Mouse (Mus musculus): ENCODE results near the gene Wdr60. TPM values are rescaled to one million over a fixed set of nuclear protein-coding genes. Genes with fewer than 3 reads are reported as not detected.

The Wdr60 gene
- polyA plus RNA-seq, 1 experiment from 2014 or later = 5.9 TPM

DNA sequence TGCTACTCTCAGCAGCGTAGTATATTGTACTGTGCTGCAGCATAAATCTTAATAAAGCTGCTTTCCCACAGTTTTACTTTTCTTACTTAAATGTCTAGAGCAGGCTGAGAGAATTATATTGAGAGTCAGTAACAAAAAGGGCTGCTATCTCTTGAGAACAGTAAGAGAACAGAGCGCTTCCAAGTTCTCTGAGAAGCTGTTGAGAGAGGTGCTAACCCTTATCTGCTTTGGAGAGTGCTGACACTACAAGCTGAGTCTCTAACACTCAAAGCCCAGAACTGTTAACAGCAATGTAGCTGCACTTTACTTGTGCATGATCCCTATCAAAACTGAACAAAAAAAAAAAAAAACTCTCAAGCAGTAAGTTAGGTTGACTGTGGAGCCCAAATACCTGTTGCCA is 2.5 kb upstream of the Wdr60 start:
- peaks cover 50% of the 10 kb centered on the region for H3K27me3 ChIP-seq
- no peaks in the 10 kb centered on the region for H3K36me3 ChIP-seq
- no peak overlapping the region for H3K4me3 ChIP-seq
- H3K9me3 ChIP-seq (replicated peaks) = no peaks in the 10 kb centered on the region
- 39% methylated on average over 2 of the region's 2 CpGs for WGBS
- 0 out of 2 replicates have a peak, but pooled peaks cover 8% of the 10 kb centered on the region for H3K4me1 ChIP-seq (replicated peaks)
- no peak for ATAC-seq (replicated peaks; ENCODE audit: insufficient number of reproducible peaks, insufficient read depth, low FRiP score, low read depth)
- H3K9ac ChIP-seq = no peak overlapping the region
- no peak overlapping the region for H3K4me2 ChIP-seq
- no peak overlapping the region for H3K27ac ChIP-seq

DNA sequence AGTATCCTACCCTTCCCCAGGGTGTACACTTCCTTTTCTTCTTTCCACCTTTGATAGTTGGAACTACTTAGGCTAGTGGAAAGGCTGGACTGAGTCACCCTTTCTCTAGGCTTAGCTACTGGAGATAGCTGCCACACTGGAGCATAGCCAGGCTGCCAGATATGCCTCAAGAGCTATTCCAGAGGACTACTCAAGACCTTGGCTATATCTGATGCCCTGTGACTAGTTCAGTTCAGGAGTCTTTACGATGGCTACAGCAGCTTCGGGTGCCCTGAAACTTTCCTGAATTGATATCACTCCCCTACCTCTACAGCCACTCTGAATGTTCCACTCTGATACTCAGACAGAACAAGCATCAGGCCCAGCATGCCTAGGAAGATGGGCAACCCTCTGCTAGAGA is 1.9 kb upstream of the Wdr60 start:
- H3K4me3 ChIP-seq = no peak overlapping the region
- ATAC-seq (replicated peaks; ENCODE audit: insufficient number of reproducible peaks, insufficient read depth, low FRiP score, low read depth) = no peak

DNA sequence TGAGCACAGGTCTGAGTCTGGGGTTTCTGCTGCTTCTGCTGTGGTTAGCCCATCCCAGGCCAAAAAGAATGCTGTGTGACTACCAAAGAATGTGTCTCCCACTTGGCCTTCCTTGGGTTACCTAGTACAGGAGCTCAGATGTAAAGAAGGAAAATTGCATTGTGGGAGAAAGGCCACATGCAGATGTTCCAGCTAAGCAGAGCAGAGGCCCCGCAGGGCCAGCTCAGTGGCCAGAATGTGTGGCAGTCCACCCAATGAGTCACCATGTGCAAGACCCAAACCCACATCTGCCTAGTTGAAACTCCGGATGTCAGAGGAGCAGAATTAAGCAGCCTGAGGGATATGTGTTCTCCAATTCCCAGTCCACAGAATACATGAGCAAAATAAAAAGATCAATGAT is 4.5 kb downstream of the Wdr60 start:
- H3K27ac ChIP-seq = no peak overlapping the region
- ATAC-seq (replicated peaks; ENCODE audit: insufficient number of reproducible peaks, insufficient read depth, low FRiP score, low read depth) = no peak
- no peak overlapping the region for H3K9ac ChIP-seq
- no peak overlapping the region for H3K4me3 ChIP-seq
- H3K27me3 ChIP-seq = peaks cover 5% of the 10 kb centered on the region; the same call in 1 of the 2 replicates
- H3K9me3 ChIP-seq (replicated peaks) = no peaks in the 10 kb centered on the region
- no peak overlapping the region for H3K4me2 ChIP-seq
- 83% methylated on average over 2 of the region's 2 CpGs for WGBS
- 0 out of 2 replicates have a peak, but pooled peaks cover 6% of the 10 kb centered on the region for H3K4me1 ChIP-seq (replicated peaks)
- no peaks in the 10 kb centered on the region for H3K36me3 ChIP-seq

More for the DNA sequence above, 1.9 kb upstream of the Wdr60 start:
- no peaks in the 10 kb centered on the region for H3K36me3 ChIP-seq
- peaks cover 45% of the 10 kb centered on the region for H3K27me3 ChIP-seq
- H3K27ac ChIP-seq = no peak overlapping the region
- H3K4me2 ChIP-seq = no peak overlapping the region
- no peaks in the 10 kb centered on the region for H3K9me3 ChIP-seq (replicated peaks)
- WGBS = 49% methylated on average over 2 of the region's 2 CpGs
- no peak overlapping the region for H3K9ac ChIP-seq
- 0 out of 2 replicates have a peak, but pooled peaks cover 8% of the 10 kb centered on the region for H3K4me1 ChIP-seq (replicated peaks)

DNA sequence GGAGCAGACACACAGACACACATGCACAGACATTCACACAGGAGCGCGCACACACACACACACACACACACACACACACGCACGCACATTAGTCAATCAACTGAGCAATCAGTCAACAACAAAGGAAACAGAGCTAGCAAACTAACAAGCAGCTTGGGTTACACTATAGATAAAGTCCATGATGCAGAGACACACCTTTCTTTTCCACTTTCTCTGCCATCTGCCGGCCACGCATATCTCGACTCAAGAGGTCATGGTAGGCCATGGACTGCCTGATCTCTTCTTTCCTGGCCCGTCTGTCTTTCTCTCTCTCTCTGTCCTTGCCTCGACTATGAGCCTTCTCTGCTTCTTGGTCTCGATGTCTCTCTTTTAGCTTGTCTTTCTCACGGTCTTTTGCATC is 7.2 kb downstream of the Wdr60 start:
- 81% methylated on average over 11 of the region's 11 CpGs for WGBS
- Histone ChIP-seq H3K4me3 (no peak overlapping the region), H3K9me3 (replicated peaks) (no peaks in the 10 kb centered on the region), H3K4me2 (no peak overlapping the region), H3K27ac (no peak overlapping the region), H3K9ac (no peak overlapping the region), H3K36me3 (no peaks in the 10 kb centered on the region), H3K27me3 (peaks cover 5% of the 10 kb centered on the region; the same call in 1 of the 2 replicates), H3K4me1 (replicated peaks) (no peaks in the 10 kb centered on the region)
- ATAC-seq (replicated peaks; ENCODE audit: insufficient number of reproducible peaks, insufficient read depth, low FRiP score, low read depth) = no peak

DNA sequence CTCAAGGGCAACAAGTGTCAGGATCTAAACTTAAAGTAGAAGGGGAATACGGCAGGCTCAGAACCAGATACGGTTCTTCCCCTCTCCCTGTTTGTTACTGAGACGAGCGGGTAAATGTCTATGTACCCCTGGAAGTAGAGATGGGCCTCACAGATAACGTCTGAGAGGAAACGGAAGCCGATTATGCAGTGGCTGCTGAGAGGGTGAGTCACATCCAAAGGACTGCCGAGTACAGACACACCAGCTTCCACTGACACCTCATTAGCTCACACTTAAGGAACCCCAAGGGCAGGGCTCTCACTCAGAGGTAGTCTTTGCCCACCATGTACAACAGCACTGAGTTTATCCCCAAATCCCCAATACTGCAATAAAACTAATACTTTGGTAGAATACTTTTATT is 8.2 kb downstream of the Wdr60 start:
- no peak overlapping the region for H3K27ac ChIP-seq
- no peak for ATAC-seq (replicated peaks; ENCODE audit: insufficient number of reproducible peaks, insufficient read depth, low FRiP score, low read depth)
- no peak overlapping the region for H3K9ac ChIP-seq
- no peaks in the 10 kb centered on the region for H3K4me1 ChIP-seq (replicated peaks)
- H3K36me3 ChIP-seq = no peaks in the 10 kb centered on the region
- peaks cover 5% of the 10 kb centered on the region; the same call in 1 of the 2 replicates for H3K27me3 ChIP-seq
- no peak overlapping the region for H3K4me3 ChIP-seq
- no peaks in the 10 kb centered on the region for H3K9me3 ChIP-seq (replicated peaks)
- 34% methylated on average over 8 of the region's 8 CpGs for WGBS
- no peak overlapping the region for H3K4me2 ChIP-seq

DNA sequence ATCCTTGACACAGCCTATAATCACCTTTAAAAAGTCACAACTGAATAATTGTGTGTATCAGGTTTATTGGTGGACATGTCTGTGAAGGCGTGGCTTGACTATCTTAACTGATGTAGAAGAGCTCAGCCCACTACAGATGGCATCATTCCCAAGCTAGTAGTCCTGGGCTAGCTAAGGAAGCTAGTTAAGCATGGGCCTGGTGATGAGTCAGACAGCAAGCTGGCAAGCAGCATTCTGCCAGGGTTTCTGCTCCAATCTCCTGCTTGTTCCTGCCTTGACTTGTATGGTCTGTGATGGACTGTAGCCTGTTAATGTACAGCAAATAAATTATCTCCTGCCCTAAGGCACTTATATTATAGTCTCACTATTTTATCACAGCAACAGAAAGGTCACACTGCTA is 18.2 kb downstream of the Wdr60 start:
- H3K9ac ChIP-seq = no peak overlapping the region
- ATAC-seq (replicated peaks; ENCODE audit: insufficient number of reproducible peaks, insufficient read depth, low FRiP score, low read depth) = no peak
- 70% methylated on average over 1 of the region's 1 CpGs for whole genome bisulfite sequencing
- H3K27me3 ChIP-seq = no peaks in the 10 kb centered on the region
- H3K9me3 ChIP-seq (replicated peaks) = no peaks in the 10 kb centered on the region
- no peaks in the 10 kb centered on the region for H3K36me3 ChIP-seq
- no peak overlapping the region for H3K4me3 ChIP-seq
- H3K4me2 ChIP-seq = no peak overlapping the region
- no peaks in the 10 kb centered on the region for H3K4me1 ChIP-seq (replicated peaks)
- no peak overlapping the region for H3K27ac ChIP-seq

DNA sequence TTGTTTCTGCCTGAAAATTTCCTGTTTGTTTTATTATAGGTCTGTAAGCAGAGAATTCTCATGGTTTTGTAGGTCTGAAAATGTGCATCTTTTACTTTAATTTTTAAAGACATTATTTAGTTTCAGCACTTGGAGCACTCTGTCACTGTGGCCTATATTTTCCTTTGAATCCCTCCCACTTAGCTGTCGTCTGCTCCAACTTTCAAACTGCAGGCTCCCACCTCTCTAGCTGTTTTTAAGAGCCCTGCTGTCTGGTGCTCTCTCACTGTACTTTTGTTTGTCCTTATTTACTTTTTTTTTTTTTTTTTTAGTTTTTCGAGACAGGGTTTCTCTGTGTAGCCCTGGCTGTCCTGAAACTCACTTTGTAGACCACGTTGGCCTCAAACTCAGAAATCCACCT is 24.0 kb downstream of the Wdr60 start:
- ATAC-seq (replicated peaks; ENCODE audit: insufficient number of reproducible peaks, insufficient read depth, low FRiP score, low read depth) = no peak
- no peak overlapping the region for H3K4me2 ChIP-seq
- no peak overlapping the region for H3K9ac ChIP-seq
- H3K4me3 ChIP-seq = no peak overlapping the region
- H3K27ac ChIP-seq = no peak overlapping the region
- no peaks in the 10 kb centered on the region for H3K27me3 ChIP-seq
- H3K9me3 ChIP-seq (replicated peaks) = no peaks in the 10 kb centered on the region
- 71% methylated on average over 3 of the region's 3 CpGs for WGBS
- H3K36me3 ChIP-seq = no peaks in the 10 kb centered on the region
- no peaks in the 10 kb centered on the region for H3K4me1 ChIP-seq (replicated peaks)

DNA sequence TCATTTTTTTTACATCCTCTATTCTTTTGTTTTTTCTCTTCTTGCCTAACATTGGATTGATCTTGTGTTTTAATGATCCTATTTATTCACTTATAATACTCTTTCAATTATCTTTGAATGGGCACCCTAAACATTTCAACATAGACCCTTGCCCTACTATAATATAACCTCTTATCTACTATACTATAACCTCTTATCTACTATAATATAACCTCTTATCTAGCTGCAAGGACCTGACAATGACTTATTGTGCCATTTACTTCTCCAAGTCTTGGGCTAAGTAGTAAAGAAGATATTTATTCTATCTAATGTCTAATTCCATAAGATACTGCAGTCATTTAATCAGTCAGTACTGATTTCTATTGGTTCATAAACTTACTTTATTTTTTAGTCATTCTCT is 24.5 kb downstream of the Wdr60 start:
- H3K36me3 ChIP-seq = no peaks in the 10 kb centered on the region
- H3K9me3 ChIP-seq (replicated peaks) = no peaks in the 10 kb centered on the region
- no peaks in the 10 kb centered on the region for H3K4me1 ChIP-seq (replicated peaks)
- H3K9ac ChIP-seq = no peak overlapping the region
- no peak overlapping the region for H3K27ac ChIP-seq
- ATAC-seq (replicated peaks; ENCODE audit: insufficient number of reproducible peaks, insufficient read depth, low FRiP score, low read depth) = no peak
- no peak overlapping the region for H3K4me2 ChIP-seq
- no peak overlapping the region for H3K4me3 ChIP-seq
- no peaks in the 10 kb centered on the region for H3K27me3 ChIP-seq

DNA sequence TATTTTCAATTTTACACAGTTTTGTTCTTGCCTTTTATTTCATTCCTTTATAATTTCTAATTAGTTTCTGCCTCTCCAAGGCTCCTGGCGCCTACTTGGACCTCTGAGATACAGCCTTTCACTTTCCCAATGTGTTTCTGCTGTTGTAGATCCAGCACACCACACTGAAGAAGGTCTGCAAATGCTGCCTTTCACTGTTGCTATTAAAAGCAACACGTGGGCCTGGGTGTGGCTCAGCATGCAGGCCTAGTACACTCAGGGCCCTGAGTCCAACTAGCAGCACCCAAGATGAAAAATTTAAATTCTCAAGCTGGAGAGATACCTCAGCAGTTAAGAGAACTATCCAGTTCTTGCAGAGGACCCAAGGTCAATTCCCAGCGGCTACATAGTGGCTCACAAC is 26.2 kb downstream of the Wdr60 start:
- no peak for ATAC-seq (replicated peaks; ENCODE audit: insufficient number of reproducible peaks, insufficient read depth, low FRiP score, low read depth)
- WGBS = 65% methylated on average over 3 of the region's 3 CpGs

DNA sequence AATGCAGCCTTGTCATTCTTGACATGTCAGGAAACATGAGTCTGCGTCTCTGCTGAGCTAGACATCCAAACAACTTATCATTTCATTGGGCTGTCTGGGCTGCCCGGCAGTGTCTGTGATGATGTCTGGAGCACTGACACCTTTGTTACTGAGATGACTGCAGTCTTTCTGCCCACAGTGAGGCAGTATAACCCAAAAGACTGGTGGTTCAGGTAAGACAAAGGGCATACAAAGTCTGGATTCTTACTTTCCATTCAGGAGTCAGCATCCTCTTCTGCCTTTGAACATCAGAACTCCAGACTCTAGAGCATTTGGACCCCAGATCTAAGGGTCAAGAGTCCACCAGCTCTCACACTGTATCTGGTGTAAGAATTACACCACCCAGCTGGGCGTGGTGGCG is 27.5 kb downstream of the Wdr60 start:
- WGBS = 59% methylated on average over 4 of the region's 4 CpGs

More for the DNA sequence above, 26.2 kb downstream of the Wdr60 start:
- Histone ChIP-seq H3K9me3 (replicated peaks) (no peaks in the 10 kb centered on the region), H3K4me1 (replicated peaks) (0 out of 2 replicates have a peak, but pooled peaks cover 2% of the 10 kb centered on the region), H3K27me3 (no peaks in the 10 kb centered on the region), H3K27ac (no peak overlapping the region), H3K4me2 (no peak overlapping the region), H3K9ac (no peak overlapping the region), H3K4me3 (no peak overlapping the region), H3K36me3 (no peaks in the 10 kb centered on the region)

DNA sequence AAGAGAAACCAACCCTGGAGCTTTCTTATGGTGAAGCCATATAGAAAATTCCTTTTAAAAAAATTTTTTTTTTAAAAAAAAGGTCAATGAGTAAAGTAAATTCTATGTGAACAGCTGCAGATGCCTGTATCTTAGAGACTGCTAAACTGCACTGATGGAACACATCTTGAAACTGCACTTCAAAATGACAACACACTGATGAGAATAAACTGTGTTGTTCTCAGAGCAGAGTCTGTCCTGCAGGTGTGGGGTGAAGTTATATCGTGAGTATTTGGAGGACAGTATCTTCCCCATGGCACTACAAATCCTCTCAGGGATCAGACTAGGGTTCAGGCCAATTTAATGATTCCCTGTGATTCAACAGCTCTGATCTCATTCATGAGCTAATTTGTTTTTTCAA is 30.8 kb downstream of the Wdr60 start:
- H3K4me2 ChIP-seq = no peak overlapping the region
- 64% methylated on average over 1 of the region's 1 CpGs for WGBS

More for the DNA sequence above, 27.5 kb downstream of the Wdr60 start:
- Histone ChIP-seq H3K27ac (no peak overlapping the region), H3K27me3 (no peaks in the 10 kb centered on the region), H3K36me3 (no peaks in the 10 kb centered on the region), H3K4me2 (no peak overlapping the region), H3K4me1 (replicated peaks) (0 out of 2 replicates have a peak, but pooled peaks cover 4% of the 10 kb centered on the region), H3K9me3 (replicated peaks) (no peaks in the 10 kb centered on the region), H3K4me3 (no peak overlapping the region), H3K9ac (no peak overlapping the region)
- ATAC-seq (replicated peaks; ENCODE audit: insufficient number of reproducible peaks, insufficient read depth, low FRiP score, low read depth) = no peak

DNA sequence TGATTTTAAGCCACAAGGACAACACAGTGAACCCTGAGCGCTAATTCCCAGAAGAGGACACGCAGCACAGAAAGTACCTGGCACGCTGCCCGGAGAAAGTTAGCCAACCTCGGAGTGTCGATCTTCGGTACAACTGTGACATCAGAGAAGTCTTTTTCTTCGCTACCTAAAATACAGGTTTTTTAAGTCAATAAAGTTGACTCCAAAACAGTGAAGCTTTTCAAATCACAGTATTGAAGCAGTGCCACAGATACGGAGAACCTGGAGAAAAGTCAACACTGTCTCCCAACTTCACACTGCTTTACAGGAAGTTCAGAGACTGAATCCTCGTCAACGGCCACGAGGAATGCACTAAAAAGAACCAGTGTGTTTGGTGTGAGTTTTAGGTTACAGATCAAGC is 31.2 kb downstream of the Wdr60 start:
- Histone ChIP-seq H3K36me3 (no peaks in the 10 kb centered on the region), H3K4me1 (replicated peaks) (0 out of 2 replicates have a peak, but pooled peaks cover 4% of the 10 kb centered on the region), H3K27ac (peak overlapping the region; percentile 31; the same call in 1 of the 2 replicates), H3K4me3 (no peak overlapping the region), H3K27me3 (no peaks in the 10 kb centered on the region), H3K4me2 (peak overlapping the region; percentile 45), H3K9me3 (replicated peaks) (no peaks in the 10 kb centered on the region), H3K9ac (no peak overlapping the region)
- ATAC-seq (replicated peaks; ENCODE audit: insufficient number of reproducible peaks, insufficient read depth, low FRiP score, low read depth) = no peak
- 34% methylated on average over 12 of the region's 12 CpGs for WGBS

More for the DNA sequence above, 30.8 kb downstream of the Wdr60 start:
- Histone ChIP-seq H3K27me3 (no peaks in the 10 kb centered on the region), H3K4me1 (replicated peaks) (0 out of 2 replicates have a peak, but pooled peaks cover 4% of the 10 kb centered on the region), H3K9me3 (replicated peaks) (no peaks in the 10 kb centered on the region), H3K4me3 (no peak overlapping the region), H3K36me3 (no peaks in the 10 kb centered on the region), H3K9ac (no peak overlapping the region), H3K27ac (peak overlapping the region; percentile 31; the same call in 1 of the 2 replicates)
- no peak for ATAC-seq (replicated peaks; ENCODE audit: insufficient number of reproducible peaks, insufficient read depth, low FRiP score, low read depth)
